Mouse (Mus musculus) ES-Bruce4 (cell line): ENCODE data around the gene Saysd1. TPM values are rescaled to one million over a fixed set of nuclear protein-coding genes. Genes with fewer than 3 reads are reported as not detected.

Source experiments
- H3K27ac ChIP-seq: 2 replicates; pipeline ENCODE4 v1.5.1; 2012; ENCODE audit warnings: low read length, inconsistent platforms; ENCODE audit not compliant: insufficient read depth
- H3K27me3 ChIP-seq: 2 replicates; pipeline ENCODE4 v1.6.1; 2012; ENCODE audit warnings: mild to moderate bottlenecking, low read length, inconsistent platforms; ENCODE audit not compliant: control insufficient read depth, poor library complexity, insufficient read depth, severe bottlenecking
- H3K36me3 ChIP-seq: 2 replicates; pipeline ENCODE4 v1.6.1; 2012; ENCODE audit warnings: inconsistent platforms, mild to moderate bottlenecking, low read length, moderate library complexity; ENCODE audit not compliant: control insufficient read depth, poor library complexity, insufficient read depth, severe bottlenecking
- H3K4me1 ChIP-seq: one replicate; pipeline ENCODE4 v1.8.1; 2011; ENCODE audit warnings: low read length; ENCODE audit not compliant: control insufficient read depth, insufficient read depth
- H3K4me3 ChIP-seq: 2 replicates; pipeline ENCODE4 v1.5.1; 2011; ENCODE audit warnings: low read depth, mild to moderate bottlenecking, low read length
- H3K9ac ChIP-seq: 2 replicates; pipeline ENCODE4 v1.6.1; 2012; ENCODE audit warnings: low read depth, mild to moderate bottlenecking, inconsistent platforms; ENCODE audit not compliant: poor library complexity, severe bottlenecking
- H3K9me3 ChIP-seq: replicated peaks from 2 replicates; pipeline ENCODE4 v1.6.1; 2012; ENCODE audit warnings: mild to moderate bottlenecking, low read length, inconsistent platforms; ENCODE audit not compliant: control insufficient read depth, poor library complexity, insufficient read depth, severe bottlenecking
- CTCF ChIP-seq: IDR thresholded peaks from one replicate; pipeline ENCODE4 v1.8.1; 2011; ENCODE audit warnings: low read depth, low read length
- EP300 ChIP-seq: IDR thresholded peaks from 2 replicates; pipeline ENCODE4 v1.6.1; 2011; ENCODE audit warnings: low read depth, low read length; ENCODE audit not compliant: insufficient read depth
- POLR2A ChIP-seq: IDR thresholded peaks from one replicate; pipeline ENCODE4 v1.8.1; 2011; ENCODE audit warnings: low read length; ENCODE audit not compliant: insufficient read depth
- polyA plus RNA-seq: library from polyadenylated mRNA; stranded (reverse); fragments of >200 nt; gene quantifications from 2 replicates; pipeline ENCODE4 v1.2.4, GENCODE M21; 2011; ENCODE audit warnings: low read depth; ENCODE audit not compliant: missing spikeins, insufficient read depth, insufficient read length

Saysd1 gene
- polyA plus RNA-seq, 1 experiment: 5.8 TPM

DNA sequence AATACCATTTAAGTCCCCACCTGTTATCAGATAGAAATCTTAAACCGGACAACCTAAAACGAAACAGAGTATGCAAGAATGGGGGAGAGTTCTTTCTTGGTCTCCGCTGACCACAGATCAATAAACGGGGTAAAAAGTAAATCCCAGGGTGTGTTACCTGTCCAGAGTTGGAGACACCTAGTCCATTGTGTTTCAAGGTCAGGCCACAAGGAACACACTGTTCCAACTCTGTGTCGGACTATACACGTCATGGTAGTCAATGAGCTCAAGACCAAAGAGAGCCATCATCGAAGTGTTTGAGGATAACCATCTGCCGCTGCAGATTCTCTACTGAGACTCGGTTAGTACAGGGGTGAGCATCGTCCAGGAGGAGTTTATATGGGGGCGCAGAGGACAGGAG is 10.2 kb upstream of the Saysd1 start:
- Histone ChIP-seq H3K4me1 (peaks cover 5% of the 10 kb centered on the region), H3K9ac (no peak overlapping the region), H3K36me3 (peaks cover 28% of the 10 kb centered on the region), H3K9me3 (no peaks in the 10 kb centered on the region), H3K4me3 (no peak overlapping the region), H3K27me3 (no peaks in the 10 kb centered on the region), H3K27ac (no peak overlapping the region)
- TF ChIP-seq EP300 (no peak), CTCF (no peak), POLR2A (no peak)

DNA sequence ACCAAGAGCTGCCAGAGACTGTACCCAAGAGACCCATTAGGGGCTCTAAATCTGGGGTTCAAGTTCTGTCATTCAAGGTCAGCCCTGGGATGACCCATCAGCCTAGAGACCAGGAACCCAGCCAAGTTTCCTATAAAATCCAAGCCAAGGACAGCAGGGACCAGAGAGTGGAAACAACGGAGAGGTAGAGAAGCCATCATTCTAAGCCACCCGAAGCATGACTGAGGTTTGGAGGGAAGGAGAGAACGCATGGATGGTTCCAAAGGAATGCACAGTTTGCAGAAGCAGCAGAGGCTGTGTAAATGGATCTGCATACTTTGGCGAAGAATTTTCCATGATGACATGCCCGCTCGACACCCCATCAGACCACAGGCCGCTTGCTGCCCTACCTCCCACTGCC is 9.5 kb upstream of the Saysd1 start:
- TF ChIP-seq EP300 (no peak), POLR2A (no peak), CTCF (no peak)
- peaks cover 32% of the 10 kb centered on the region for H3K36me3 ChIP-seq
- no peaks in the 10 kb centered on the region for H3K9me3 ChIP-seq
- H3K27me3 ChIP-seq: no peaks in the 10 kb centered on the region
- H3K4me3 ChIP-seq: no peak overlapping the region
- H3K9ac ChIP-seq: no peak overlapping the region
- peaks cover 5% of the 10 kb centered on the region for H3K4me1 ChIP-seq
- no peak overlapping the region for H3K27ac ChIP-seq

DNA sequence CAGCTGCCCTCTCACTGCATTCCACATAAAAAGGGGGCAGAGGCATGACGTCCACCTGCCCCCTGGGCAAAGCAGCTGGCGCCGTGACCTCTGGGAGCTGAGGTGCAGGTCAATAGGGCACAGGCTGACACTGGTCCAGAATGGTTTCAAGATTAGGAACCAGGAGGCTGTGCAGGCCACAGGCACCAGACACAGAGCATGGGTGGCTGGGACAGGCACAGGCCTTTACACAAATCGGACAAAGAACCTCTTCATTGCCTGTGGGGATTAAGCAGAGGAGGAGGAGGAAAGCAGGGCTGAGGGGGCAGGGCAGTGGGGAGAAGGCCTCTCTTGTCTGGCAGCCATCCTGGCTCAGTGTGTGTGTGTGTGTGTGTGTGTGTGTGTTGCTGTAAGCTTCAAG is 5.8 kb upstream of the Saysd1 start:
- Histone ChIP-seq H3K4me3 (no peak overlapping the region), H3K27me3 (no peaks in the 10 kb centered on the region), H3K9ac (no peak overlapping the region), H3K27ac (no peak overlapping the region), H3K36me3 (peaks cover 49% of the 10 kb centered on the region), H3K9me3 (no peaks in the 10 kb centered on the region), H3K4me1 (peaks cover under 1% of the 10 kb centered on the region)
- no peak for TF ChIP-seq CTCF
- no peak for TF ChIP-seq EP300
- TF ChIP-seq POLR2A: no peak

DNA sequence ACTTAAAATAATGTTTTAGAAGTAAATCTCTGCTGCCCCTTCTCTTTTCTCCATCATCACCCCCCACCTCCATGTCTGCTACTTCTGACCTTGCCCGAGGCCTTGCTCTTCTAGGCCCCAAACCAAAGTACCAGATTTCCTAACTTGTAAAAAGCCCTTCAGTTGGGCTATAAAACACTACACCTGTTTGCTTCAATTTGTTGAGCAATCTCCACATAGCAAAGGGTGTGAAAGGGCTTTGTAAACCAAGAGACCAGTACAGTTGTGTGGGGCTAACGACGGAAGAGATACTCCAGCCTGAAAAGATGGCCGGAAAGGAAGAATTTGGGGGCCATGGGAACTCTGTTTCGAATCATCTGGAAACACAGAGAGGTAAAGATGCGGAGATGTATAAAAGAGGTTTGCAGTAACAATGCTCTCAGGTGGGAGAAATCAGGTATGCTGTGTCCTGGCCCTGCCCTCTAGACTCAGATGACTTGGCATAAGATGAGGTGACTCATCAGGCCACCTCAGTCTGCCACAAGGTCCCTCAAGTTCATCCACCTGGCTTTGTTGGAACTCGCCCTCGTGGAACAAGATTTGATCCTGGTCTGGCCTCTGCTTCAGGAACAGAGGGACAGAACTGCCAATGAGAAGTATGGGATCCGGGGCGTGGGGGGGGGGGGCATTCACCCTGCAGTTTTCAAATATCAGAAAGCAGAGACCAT is 3.2 kb downstream of the Saysd1 start:
- Histone ChIP-seq H3K9me3 (no peaks in the 10 kb centered on the region; the same call in 1 of the 2 replicates), H3K36me3 (no peaks in the 10 kb centered on the region), H3K27me3 (no peaks in the 10 kb centered on the region), H3K4me3 (no peak overlapping the region), H3K27ac (no peak overlapping the region), H3K9ac (no peak overlapping the region), H3K4me1 (peaks cover 1% of the 10 kb centered on the region)
- TF ChIP-seq EP300 (no peak), CTCF (no peak), POLR2A (no peak)

DNA sequence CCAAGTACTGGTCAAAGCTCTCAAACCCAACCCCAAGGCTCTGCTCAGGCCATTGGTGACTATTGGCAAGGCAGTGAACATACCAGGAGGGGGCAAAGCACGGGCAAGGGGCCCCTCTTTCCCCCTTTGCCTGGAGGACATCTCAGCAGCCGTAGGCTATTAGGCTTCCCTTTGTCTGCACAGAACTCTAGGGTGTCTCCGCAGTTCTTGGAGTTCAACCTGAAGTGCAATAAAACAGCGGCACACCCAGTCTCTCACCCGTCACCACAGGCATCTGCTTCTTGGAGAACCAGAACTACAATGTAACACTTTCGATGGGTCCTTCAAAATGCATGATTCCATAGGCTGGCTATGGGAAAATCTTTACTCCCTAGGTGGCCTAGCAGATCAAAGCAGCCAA is 10.2 kb downstream of the Saysd1 start:
- H3K4me1 ChIP-seq: no peaks in the 10 kb centered on the region
- H3K27ac ChIP-seq: no peak overlapping the region
- no peaks in the 10 kb centered on the region for H3K36me3 ChIP-seq
- no peaks in the 10 kb centered on the region; the same call in 1 of the 2 replicates for H3K9me3 ChIP-seq
- H3K4me3 ChIP-seq: no peak overlapping the region
- TF ChIP-seq POLR2A (no peak), EP300 (no peak), CTCF (no peak)
- no peak overlapping the region for H3K9ac ChIP-seq
- H3K27me3 ChIP-seq: no peaks in the 10 kb centered on the region

DNA sequence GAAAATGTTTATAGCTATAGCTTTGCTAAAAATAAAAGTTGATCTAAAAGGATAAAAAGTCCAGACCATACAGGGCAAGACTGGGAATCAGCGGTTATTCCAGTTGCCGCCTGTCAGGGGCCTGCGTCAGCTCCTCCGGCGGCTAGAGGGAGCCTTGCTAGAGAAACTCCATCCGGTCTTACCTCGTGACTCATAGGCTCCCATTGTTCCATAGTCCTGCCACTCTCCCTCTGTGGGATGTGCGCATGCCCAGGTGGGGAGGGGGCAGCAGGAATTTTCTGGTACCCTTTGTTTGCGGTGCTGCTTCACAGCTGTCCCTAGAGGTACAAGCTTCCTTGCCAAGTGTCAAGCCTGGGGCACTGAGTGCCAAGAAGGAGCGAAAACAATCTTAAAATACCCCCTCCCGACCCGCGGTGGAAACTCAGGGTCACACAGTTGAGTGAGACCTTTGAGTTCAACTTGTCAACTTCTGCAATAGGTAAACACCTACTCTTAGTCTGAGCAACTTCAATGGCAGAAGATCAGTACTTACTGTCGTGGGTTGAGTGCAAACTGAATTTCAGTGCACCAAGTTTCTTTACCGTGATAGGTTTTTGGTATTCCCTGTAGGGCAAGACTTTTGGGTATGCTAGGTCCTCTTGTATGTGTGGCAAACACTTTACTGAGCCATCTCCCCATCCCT is 10.8 kb downstream of the Saysd1 start:
- TF ChIP-seq POLR2A (no peak), CTCF (peak; percentile 35), EP300 (no peak; the same call in 1 of the 2 replicates)
- Histone ChIP-seq H3K4me1 (no peaks in the 10 kb centered on the region), H3K9ac (no peak overlapping the region), H3K36me3 (no peaks in the 10 kb centered on the region), H3K4me3 (peak overlapping the region; percentile 13; the same call in 1 of the 2 replicates), H3K27me3 (no peaks in the 10 kb centered on the region), H3K9me3 (no peaks in the 10 kb centered on the region; the same call in 1 of the 2 replicates), H3K27ac (no peak overlapping the region)
